Mouse (Mus musculus): ENCODE measurements at regions not wholly inside any gene's neighbourhood (a gene's known extent, or its start where the extent isn't known, plus 50 kb on each side); places are given as distances from the start of the nearest gene placed in this dataset.

DNA sequence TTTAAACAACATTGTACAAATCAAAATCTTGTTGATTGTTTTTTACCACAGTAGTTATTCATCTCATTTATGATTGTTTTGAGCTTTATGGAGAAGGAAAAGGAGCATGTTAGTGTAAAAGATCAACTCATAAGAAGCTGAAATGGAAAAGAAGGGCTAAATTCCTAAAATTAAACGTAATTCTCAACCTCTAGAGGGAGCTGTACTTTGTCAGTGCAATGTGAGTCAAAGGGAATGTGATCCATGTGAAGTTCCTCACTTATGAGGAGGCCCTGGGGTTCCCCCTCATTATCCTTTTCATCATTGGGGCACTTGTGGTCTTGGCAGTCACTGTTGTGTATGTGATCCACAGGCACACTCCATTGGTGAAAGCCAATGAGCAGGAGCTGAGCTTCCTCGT, 54.0 kb upstream of the Vmn2r7 start:
- DNase-seq (ENCODE audit: low read depth), result no peak

DNA sequence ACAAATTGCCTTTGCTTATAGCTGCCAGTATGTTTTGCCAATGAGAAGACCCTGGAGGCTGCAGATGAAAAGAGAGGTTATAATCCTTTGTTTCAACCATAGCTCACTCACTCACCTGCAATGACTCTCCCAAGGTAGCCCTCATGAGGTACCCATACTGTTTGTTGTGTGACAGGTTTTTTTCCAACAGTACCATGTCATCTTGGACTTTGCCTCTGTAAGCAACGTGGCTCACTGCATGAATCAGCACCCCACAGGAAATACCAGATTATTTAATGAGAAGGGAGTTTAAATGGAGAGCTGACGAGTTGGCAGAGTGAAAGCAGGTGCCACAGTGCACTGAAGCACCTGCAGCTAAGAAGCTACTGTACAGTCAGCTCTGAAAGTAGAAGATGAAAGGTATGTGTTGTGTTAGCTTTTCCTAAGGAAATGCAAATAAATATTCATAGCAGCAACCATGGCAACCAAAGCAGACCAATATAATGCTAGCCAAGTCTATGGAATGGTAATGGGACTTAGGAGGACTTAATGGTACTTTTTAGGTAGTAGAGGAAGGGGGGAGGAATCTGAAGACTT, 56.8 kb upstream of the Vmn2r7 start:
- no peak for DNase-seq (ENCODE audit: low read depth)

DNA sequence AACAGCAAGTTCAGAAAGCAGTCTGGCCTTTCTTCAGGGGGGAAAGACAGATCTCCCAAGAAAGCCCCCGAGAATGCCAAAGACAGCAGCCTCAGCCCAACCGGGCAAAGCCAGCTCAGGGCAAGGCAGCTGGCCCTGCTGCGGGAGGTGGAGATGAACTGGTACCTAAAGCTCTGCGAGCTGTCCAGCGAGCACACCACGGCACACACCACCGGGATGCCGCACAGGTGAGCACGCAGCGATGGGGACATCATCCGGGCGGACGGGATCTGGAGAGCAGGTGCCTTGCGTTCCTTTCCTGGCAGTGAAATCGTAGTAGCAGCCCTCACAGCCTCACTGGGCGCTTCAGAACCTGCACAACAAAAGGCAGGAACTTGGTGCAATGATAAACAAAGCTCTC, 104.7 kb upstream of the Vmn2r7 start:
- no peak for DNase-seq (ENCODE audit: low read depth)

- DNase-seq (ENCODE audit: low read depth), result no peak
Observed at GRCm38 (mm10) chr3:64964667-64965415, 120.3 kb upstream of the Vmn2r7 start.

- DNase-seq (ENCODE audit: low read depth), result no peak
Observed at GRCm38 (mm10) chr3:64965416-64965980, 120.9 kb upstream of the Vmn2r7 start.

- no peak for DNase-seq (ENCODE audit: low read depth)
Observed at GRCm38 (mm10) chr3:64968275-64968674, 123.7 kb upstream of the Vmn2r7 start.

GRCm38 (mm10) chr3:64984369-64984768, 124.8 kb upstream of the Kcnab1 start:
- DNase-seq (ENCODE audit: low read depth), result no peak

- DNase-seq (ENCODE audit: low read depth), result no peak
Observed at GRCm38 (mm10) chr3:64987665-64988064, 121.5 kb upstream of the Kcnab1 start.

DNA sequence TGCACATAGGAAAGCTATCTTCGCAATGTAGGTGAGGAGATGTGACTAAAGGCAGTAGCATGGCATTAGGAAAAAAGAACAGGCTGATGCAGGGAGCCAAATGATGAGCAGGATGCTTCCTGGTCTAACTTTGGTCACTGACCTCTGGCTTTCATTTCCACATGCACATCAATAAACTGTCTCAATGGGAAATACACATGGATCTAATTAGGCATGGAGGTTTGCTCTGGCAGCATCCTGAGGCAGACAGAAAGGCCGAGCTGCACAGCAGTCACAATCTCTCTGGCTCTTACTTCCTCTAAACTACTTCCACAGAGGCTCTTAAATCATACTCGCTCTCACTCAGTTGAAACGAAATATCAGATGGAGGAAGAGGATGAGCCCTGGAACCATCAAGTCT, 112.7 kb upstream of the Kcnab1 start:
- DNase-seq (ENCODE audit: low read depth), result no peak

GRCm38 (mm10) chr3:64997552-64997951, 111.6 kb upstream of the Kcnab1 start:
- no peak for DNase-seq (ENCODE audit: low read depth)

DNA sequence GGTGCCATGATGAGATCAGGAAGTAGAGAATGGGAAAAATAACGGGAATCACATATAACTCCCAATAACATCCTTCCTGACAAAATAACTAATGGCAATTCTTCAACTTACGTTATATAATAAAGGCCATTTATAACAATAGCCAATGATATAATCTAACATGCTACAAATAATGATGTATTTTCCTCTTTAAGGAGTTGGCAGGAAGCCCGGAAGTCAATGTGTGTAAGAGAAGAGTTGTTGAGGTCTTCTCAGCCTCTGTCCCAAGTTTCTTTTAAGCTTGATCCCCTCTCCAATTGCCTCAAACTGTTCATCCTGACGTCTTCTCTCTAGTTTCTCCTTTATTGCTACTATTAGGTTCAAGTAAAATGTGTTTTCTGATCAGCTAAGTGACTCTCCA, 108.1 kb upstream of the Kcnab1 start:
- DNase-seq (ENCODE audit: low read depth), result no peak

GRCm38 (mm10) chr3:65002578-65002977, 106.6 kb upstream of the Kcnab1 start:
- DNase-seq (ENCODE audit: low read depth), result no peak

DNA sequence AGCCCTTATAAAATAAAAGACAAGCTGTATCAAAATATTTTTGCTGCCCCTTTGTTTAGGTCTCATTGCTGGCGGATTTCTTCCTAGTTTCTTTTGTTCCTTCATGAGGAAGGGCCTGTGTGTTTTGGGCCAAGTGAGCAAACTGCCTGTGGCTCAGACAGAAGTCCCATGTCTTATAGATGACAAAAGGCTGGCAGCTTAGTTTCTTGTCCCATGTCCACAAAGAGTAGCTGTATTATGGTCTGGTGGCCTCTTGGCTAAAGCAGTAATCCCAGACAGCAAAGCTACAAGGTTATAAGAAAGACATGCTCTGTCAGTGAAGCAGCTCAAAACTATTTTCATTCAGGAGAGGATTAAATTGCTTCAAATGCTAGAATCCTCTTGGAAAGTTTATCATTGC, 103.1 kb upstream of the Kcnab1 start:
- DNase-seq (ENCODE audit: low read depth), result no peak

DNA sequence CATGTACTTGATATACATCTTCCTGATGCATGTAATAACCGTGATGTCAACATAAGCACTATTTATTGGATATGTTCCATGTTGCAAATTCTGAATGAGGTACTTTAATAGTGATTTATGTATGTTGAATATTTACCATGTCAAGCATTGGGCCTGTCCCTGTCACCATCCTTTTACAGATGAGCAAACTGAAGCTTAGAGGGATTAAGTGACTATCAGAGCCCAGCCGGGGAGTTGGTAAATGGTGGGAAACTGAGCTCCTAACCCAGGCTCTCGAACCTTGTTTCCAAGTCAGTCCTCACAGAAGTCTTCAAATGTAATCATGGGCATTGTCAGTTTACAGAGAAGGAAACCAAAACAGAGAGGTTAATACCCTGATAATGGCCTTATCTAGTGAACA, 102.6 kb upstream of the Kcnab1 start:
- no peak for DNase-seq (ENCODE audit: low read depth)

DNA sequence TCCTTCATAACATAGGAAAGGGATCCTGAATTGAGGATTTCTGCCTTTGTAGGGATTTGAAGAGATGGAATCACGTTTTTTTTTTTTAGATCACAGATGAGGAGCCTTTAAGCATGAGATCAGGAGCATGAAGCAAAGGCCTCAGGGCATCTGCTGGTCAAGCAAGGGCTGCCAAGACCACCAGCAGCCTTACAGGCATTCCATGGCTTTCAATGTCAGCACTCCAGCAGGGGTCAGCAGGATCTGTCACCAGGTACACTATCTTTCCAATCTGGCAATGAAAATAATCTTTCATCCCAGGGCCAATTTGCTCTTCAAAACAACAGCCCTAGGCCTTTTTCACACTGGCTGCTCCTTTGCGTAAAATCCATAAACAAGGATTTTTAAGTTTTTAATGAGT, 85.3 kb upstream of the Kcnab1 start:
- DNase-seq (ENCODE audit: low read depth), result no peak

DNA sequence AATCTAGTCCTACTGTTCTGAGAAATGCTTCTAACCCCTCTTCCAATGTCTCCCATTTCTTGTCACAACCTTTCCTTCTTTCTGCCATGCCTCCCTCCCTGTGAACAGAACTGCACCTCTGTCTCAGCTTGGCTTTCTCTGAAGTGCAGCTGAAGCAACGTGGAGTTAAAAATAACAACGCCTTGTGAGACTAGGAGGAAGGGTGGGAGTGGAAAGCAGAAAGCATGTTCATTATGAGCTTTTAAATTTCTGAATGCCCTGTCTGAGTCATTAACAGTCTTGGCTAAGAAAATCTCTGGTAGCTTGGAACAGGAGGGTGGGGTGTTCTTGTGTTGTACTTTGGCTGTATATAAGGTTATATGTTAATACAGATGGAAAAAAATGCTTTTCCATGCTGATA, 71.6 kb upstream of the Kcnab1 start:
- DNase-seq (ENCODE audit: low read depth), result no peak

- no peak for DNase-seq (ENCODE audit: low read depth)
Observed at GRCm38 (mm10) chr3:65047879-65048278, 61.3 kb upstream of the Kcnab1 start.

DNA sequence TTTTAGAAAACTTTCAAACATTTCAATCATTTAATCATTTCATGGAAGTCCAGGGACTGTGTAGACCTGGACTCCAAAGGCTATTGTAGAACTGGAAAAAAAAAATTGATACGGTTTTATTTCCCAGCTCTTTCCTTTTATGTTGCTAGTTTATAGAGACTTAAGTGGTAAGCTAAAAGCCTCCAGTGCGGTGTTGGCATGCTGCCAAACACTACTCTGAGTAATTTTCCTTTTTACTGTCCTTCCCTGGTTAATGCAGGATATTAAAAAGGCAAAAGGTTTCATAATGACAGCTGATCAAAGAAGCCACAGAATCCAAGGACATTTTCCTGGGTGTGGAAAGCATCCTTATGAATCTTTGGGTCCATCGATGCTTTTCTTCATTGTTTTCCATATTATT, 53.8 kb upstream of the Kcnab1 start:
- peak; percentile 29 for DNase-seq (ENCODE audit: low read depth)
